Comparison of ENCODE assay signal across 15 mouse cellular contexts in genomic region chr7:34696086-34696485, GRCm38 (mm10). TPM values are rescaled to one million over a fixed set of nuclear protein-coding genes. Genes with fewer than 3 reads are reported as not detected.
"Had no signal": no experiment of that assay in that cellular context is flagged by ENCODE, and none has a peak within 500 bp of the region (broad histone marks: within the 10 kb centered on the region; RNA-seq: fewer than 3 reads in every experiment).

No protein-coding gene starts in this region.

- H3K4me3 ChIP-seq: left cerebral cortex, adult 2 months; limb, embryonic 10.5 days; liver, embryonic 15.5 days; myocyte had no signal

- DNase-seq: kidney, adult 8-10 months; kidney, postnatal 25 days; lung, adult 2 months; lung, postnatal 36 days; spleen, adult 18-20 months; thymus, adult 18-20 months; thymus, postnatal 25 days had no signal

- H3K9me3 ChIP-seq: limb, embryonic 10.5 days; liver, embryonic 15.5 days had no signal

- H3K27ac ChIP-seq: left cerebral cortex, adult 2 months; limb, embryonic 10.5 days; liver, embryonic 15.5 days had no signal

- H3K9ac ChIP-seq: liver, embryonic 15.5 days had no signal

- H3K36me3 ChIP-seq: limb, embryonic 10.5 days; liver, embryonic 15.5 days had no signal

- H3K27me3 ChIP-seq: liver, embryonic 15.5 days had no signal

- H3K4me2 ChIP-seq: liver, embryonic 11.5 days; liver, embryonic 15.5 days had no signal

- H3K4me1 ChIP-seq: liver, embryonic 15.5 days had no signal

- ATAC-seq: inflammation-experienced regulatory T-cells, adult 6 months; intestine, postnatal 0 days; lung, postnatal 0 days had no signal

RNA-seq across cellular contexts. Expression of gene Kctd15, which starts 39.6 kb away (rescaled TPM):
- polyA plus RNA-seq: inflammation-experienced regulatory T-cells, adult 6 months had no signal
